Mouse (Mus musculus): ENCODE measurements around the gene Foxo3. TPM values are rescaled to one million over a fixed set of nuclear protein-coding genes. Genes with fewer than 3 reads are reported as not detected.

The Foxo3 gene
- polyA plus RNA-seq, 1 experiment, result 76.6 TPM

- H3K27me3 ChIP-seq (ENCODE audit: control insufficient read depth, insufficient read depth, low read length), result no peaks in the 10 kb centered on the region
- no peak overlapping the region for H3K4me3 ChIP-seq (ENCODE audit: control insufficient read depth, insufficient read depth, low read length)
- no peak for DNase-seq
- H3K36me3 ChIP-seq (ENCODE audit: control insufficient read depth, insufficient read depth, low read length), result no peaks in the 10 kb centered on the region; the same call in 1 of the 2 replicates
- TF ChIP-seq POLR2A (IDR thresholded peaks at IDR 0.05; ENCODE audit: control insufficient read depth, extremely low read depth, insufficient read depth, low read length, poor library complexity) (no peak), CTCF (IDR thresholded peaks at IDR 0.05; ENCODE audit: borderline replicate concordance, control insufficient read depth, extremely low read depth, insufficient read depth, low read length, poor library complexity) (no peak)
- WGBS, result 90% methylated on average over 3 of the region's 3 CpGs
- H3K27ac ChIP-seq (ENCODE audit: control insufficient read depth, insufficient read depth, low read length), result no peak overlapping the region
- H3K4me1 ChIP-seq (replicated peaks; ENCODE audit: control insufficient read depth, insufficient read depth, low read length), result 0 out of 2 replicates have a peak, but pooled peaks cover 6% of the 10 kb centered on the region
These were observed 31.3 kb downstream of the Foxo3 start for GRCm38 (mm10) chr10:42245256-42245601.

- WGBS, result 70% methylated on average over 8 of the region's 8 CpGs
- no peak for DNase-seq
- no peak for TF ChIP-seq POLR2A (IDR thresholded peaks at IDR 0.05; ENCODE audit: control insufficient read depth, extremely low read depth, insufficient read depth, low read length, poor library complexity)
- TF ChIP-seq CTCF (IDR thresholded peaks at IDR 0.05; ENCODE audit: borderline replicate concordance, control insufficient read depth, extremely low read depth, insufficient read depth, low read length, poor library complexity), result no peak
- H3K27me3 ChIP-seq (ENCODE audit: control insufficient read depth, insufficient read depth, low read length), result no peaks in the 10 kb centered on the region
- no peaks in the 10 kb centered on the region; the same call in 1 of the 2 replicates for H3K36me3 ChIP-seq (ENCODE audit: control insufficient read depth, insufficient read depth, low read length)
- no peak overlapping the region for H3K4me3 ChIP-seq (ENCODE audit: control insufficient read depth, insufficient read depth, low read length)
- H3K4me1 ChIP-seq (replicated peaks; ENCODE audit: control insufficient read depth, insufficient read depth, low read length), result 0 out of 2 replicates have a peak, but pooled peaks cover 6% of the 10 kb centered on the region
- no peak overlapping the region for H3K27ac ChIP-seq (ENCODE audit: control insufficient read depth, insufficient read depth, low read length)
These were observed 31.9 kb downstream of the Foxo3 start for GRCm38 (mm10) chr10:42244420-42245255.

- no peak for DNase-seq
- Histone ChIP-seq H3K4me1 (replicated peaks; ENCODE audit: control insufficient read depth, insufficient read depth, low read length) (0 out of 2 replicates have a peak, but pooled peaks cover 6% of the 10 kb centered on the region), H3K27me3 (ENCODE audit: control insufficient read depth, insufficient read depth, low read length) (no peaks in the 10 kb centered on the region), H3K36me3 (ENCODE audit: control insufficient read depth, insufficient read depth, low read length) (no peaks in the 10 kb centered on the region; the same call in 1 of the 2 replicates), H3K4me3 (ENCODE audit: control insufficient read depth, insufficient read depth, low read length) (no peak overlapping the region), H3K27ac (ENCODE audit: control insufficient read depth, insufficient read depth, low read length) (no peak overlapping the region)
- 96% methylated on average over 7 of the region's 7 CpGs for WGBS
- TF ChIP-seq POLR2A (IDR thresholded peaks at IDR 0.05; ENCODE audit: control insufficient read depth, extremely low read depth, insufficient read depth, low read length, poor library complexity), result no peak
- TF ChIP-seq CTCF (IDR thresholded peaks at IDR 0.05; ENCODE audit: borderline replicate concordance, control insufficient read depth, extremely low read depth, insufficient read depth, low read length, poor library complexity), result no peak
These were observed 32.6 kb downstream of the Foxo3 start for GRCm38 (mm10) chr10:42243925-42244324.

GRCm38 (mm10) chr10:42242484-42242883 is 34.1 kb downstream of the Foxo3 start:
- WGBS, result 97% methylated on average over 6 of the region's 6 CpGs
- Histone ChIP-seq H3K4me1 (replicated peaks; ENCODE audit: control insufficient read depth, insufficient read depth, low read length) (0 out of 2 replicates have a peak, but pooled peaks cover 4% of the 10 kb centered on the region), H3K4me3 (ENCODE audit: control insufficient read depth, insufficient read depth, low read length) (no peak overlapping the region), H3K27ac (ENCODE audit: control insufficient read depth, insufficient read depth, low read length) (no peak overlapping the region), H3K36me3 (ENCODE audit: control insufficient read depth, insufficient read depth, low read length) (no peaks in the 10 kb centered on the region; the same call in 1 of the 2 replicates), H3K27me3 (ENCODE audit: control insufficient read depth, insufficient read depth, low read length) (no peaks in the 10 kb centered on the region)
- DNase-seq, result no peak
- no peak for TF ChIP-seq CTCF (IDR thresholded peaks at IDR 0.05; ENCODE audit: borderline replicate concordance, control insufficient read depth, extremely low read depth, insufficient read depth, low read length, poor library complexity)
- no peak for TF ChIP-seq POLR2A (IDR thresholded peaks at IDR 0.05; ENCODE audit: control insufficient read depth, extremely low read depth, insufficient read depth, low read length, poor library complexity)

- no peak overlapping the region for H3K27ac ChIP-seq (ENCODE audit: control insufficient read depth, insufficient read depth, low read length)
- H3K27me3 ChIP-seq (ENCODE audit: control insufficient read depth, insufficient read depth, low read length), result no peaks in the 10 kb centered on the region
- 95% methylated on average over 4 of the region's 4 CpGs for WGBS
- TF ChIP-seq POLR2A (IDR thresholded peaks at IDR 0.05; ENCODE audit: control insufficient read depth, extremely low read depth, insufficient read depth, low read length, poor library complexity) (no peak), CTCF (IDR thresholded peaks at IDR 0.05; ENCODE audit: borderline replicate concordance, control insufficient read depth, extremely low read depth, insufficient read depth, low read length, poor library complexity) (no peak)
- no peak overlapping the region for H3K4me3 ChIP-seq (ENCODE audit: control insufficient read depth, insufficient read depth, low read length)
- no peak for DNase-seq
- H3K36me3 ChIP-seq (ENCODE audit: control insufficient read depth, insufficient read depth, low read length), result no peaks in the 10 kb centered on the region
- H3K4me1 ChIP-seq (replicated peaks; ENCODE audit: control insufficient read depth, insufficient read depth, low read length), result 0 out of 2 replicates have a peak, but pooled peaks cover 4% of the 10 kb centered on the region
These were observed 34.8 kb downstream of the Foxo3 start for GRCm38 (mm10) chr10:42241775-42242174.

- TF ChIP-seq CTCF (IDR thresholded peaks at IDR 0.05; ENCODE audit: borderline replicate concordance, control insufficient read depth, extremely low read depth, insufficient read depth, low read length, poor library complexity), result no peak
- no peak for TF ChIP-seq POLR2A (IDR thresholded peaks at IDR 0.05; ENCODE audit: control insufficient read depth, extremely low read depth, insufficient read depth, low read length, poor library complexity)
- no peaks in the 10 kb centered on the region for H3K36me3 ChIP-seq (ENCODE audit: control insufficient read depth, insufficient read depth, low read length)
- 89% methylated on average over 6 of the region's 6 CpGs for WGBS
- no peak overlapping the region for H3K27ac ChIP-seq (ENCODE audit: control insufficient read depth, insufficient read depth, low read length)
- H3K27me3 ChIP-seq (ENCODE audit: control insufficient read depth, insufficient read depth, low read length), result no peaks in the 10 kb centered on the region
- no peak for DNase-seq
- no peaks in the 10 kb centered on the region for H3K4me1 ChIP-seq (replicated peaks; ENCODE audit: control insufficient read depth, insufficient read depth, low read length)
- H3K4me3 ChIP-seq (ENCODE audit: control insufficient read depth, insufficient read depth, low read length), result no peak overlapping the region
These were observed 36.8 kb downstream of the Foxo3 start for GRCm38 (mm10) chr10:42239810-42240111.
